Mouse (Mus musculus) lung, postnatal 4 days (tissue): Measurements from ENCODE around the gene Btbd35f20.
"Not testable (repeated sequence)": the region's sequence is repeated elsewhere in the genome, so short reads cannot be mapped to it uniquely, and the experiment has no call there.

Experiments
- DNase-seq, 2 experiments: peaks; one replicate each; pipeline ENCODE4 v3.0.0; 2021

Btbd35f20 gene

GRCm38 (mm10) chrX:4291145-4291544, at the start of gene Btbd35f20:
Gene Btbd35f20, minus strand, starts transcription at chrX:4291245.
- not testable (repeated sequence) for DNase-seq
